Mouse (Mus musculus) lung, postnatal 0 days (tissue): ENCODE data around the gene Gga1. TPM values are rescaled to one million over a fixed set of nuclear protein-coding genes. Genes with fewer than 3 reads are reported as not detected.

Source experiments
- ATAC-seq: fragments of 200-750 bp; cut with Nextera tagmentation; 2 replicates; pipeline ENCODE4 v1.8.0; 2017; ENCODE audit warnings: moderate library complexity
- DNase-seq: peaks from one replicate; pipeline ENCODE4 v3.0.0-alpha.2; 2016; ENCODE audit warnings: low spot score
- H3K27ac ChIP-seq: fragments of 300-500 bp; sonication (generic); 2 replicates; pipeline ENCODE4 v1.5.1; 2014; ENCODE audit warnings: antibody characterized with exemption, mild to moderate bottlenecking, low read length, mixed read lengths
- H3K27me3 ChIP-seq: fragments of 300-500 bp; sonication (generic); replicated peaks from 2 replicates; pipeline ENCODE4 v1.6.1; 2014; ENCODE audit warnings: low read length, mixed read lengths; ENCODE audit not compliant: insufficient read depth
- H3K36me3 ChIP-seq: fragments of 300-500 bp; sonication (generic); 2 replicates; pipeline ENCODE4 v1.6.1; 2014; ENCODE audit warnings: low read length, mixed read lengths; ENCODE audit not compliant: insufficient read depth
- H3K4me1 ChIP-seq: fragments of 300-500 bp; sonication (generic); 2 replicates; pipeline ENCODE4 v1.6.1; 2014; ENCODE audit warnings: antibody characterized with exemption, low read depth, low read length, mixed read lengths; ENCODE audit not compliant: insufficient read depth
- H3K4me2 ChIP-seq: fragments of 300-500 bp; sonication (generic); replicated peaks from 2 replicates; pipeline ENCODE4 v1.6.1; 2014; ENCODE audit warnings: low read depth, mild to moderate bottlenecking, low read length, moderate library complexity, mixed read lengths
- H3K4me3 ChIP-seq: fragments of 300-500 bp; sonication (generic); 2 replicates; pipeline ENCODE4 v1.5.1; 2014; ENCODE audit warnings: low read depth, low read length
- H3K9ac ChIP-seq: fragments of 300-500 bp; sonication (generic); replicated peaks from 2 replicates; pipeline ENCODE4 v1.6.1; 2014; ENCODE audit warnings: low read depth, mild to moderate bottlenecking
- H3K9me3 ChIP-seq: fragments of 300-500 bp; sonication (generic); 2 replicates; pipeline ENCODE4 v1.6.1; 2016; ENCODE audit warnings: low read length, mixed read lengths
- CTCF ChIP-seq: IDR thresholded peaks from 2 replicates; pipeline ENCODE4 v1.5.1; 2016; ENCODE audit warnings: antibody characterized with exemption, mild to moderate bottlenecking
- EP300 ChIP-seq: IDR thresholded peaks from 2 replicates; pipeline ENCODE4 v1.6.1; 2016; ENCODE audit warnings: antibody characterized with exemption, mild to moderate bottlenecking, control low read depth
- WGBS: fragments of 180-500 bp; shearing (Covaris S2); extraction: QIAGEN DNeasy Blood & Tissue Kit; methylation state at CpG from one replicate; pipeline ENCODE4 v1.1.7; 2014; 5-methylcytosine and 5-hydroxymethylcytosine counted together
- polyA plus RNA-seq: library from polyadenylated mRNA; unstranded; fragments of >200 nt; fragmentation: Nextera tagmentation; extraction: Ambion mirVana; gene quantifications from 2 replicates; pipeline ENCODE4 v1.2.1, GENCODE M21; 2015

The Gga1 gene
- polyA plus RNA-seq, 1 experiment from 2014 or later, result 51.5 TPM

- Histone ChIP-seq H3K27me3 (no peaks in the 10 kb centered on the region), H3K27ac (peak within 1 kb of the TSS; percentile 62), H3K4me1 (peaks cover 23% of the 10 kb centered on the region), H3K9me3 (no peaks in the 10 kb centered on the region), H3K36me3 (peaks cover 8% of the 10 kb centered on the region; the same call in 1 of the 2 replicates), H3K4me2 (peak within 1 kb of the TSS; percentile 91), H3K4me3 (peak within 1 kb of the TSS; percentile 69), H3K9ac (peak within 1 kb of the TSS; percentile 58)
- ATAC-seq, result peak; percentile 40
- TF ChIP-seq EP300 (no peak), CTCF (no peak)
- 2% methylated on average over 38 of the region's 47 CpGs for WGBS
- DNase-seq, result peak; percentile 79
Measured at GRCm38 (mm10) chr15:78899740-78900584, 23.0 kb downstream of the Gga1 start, which contains the start of gene Sh3bp1. Sh3bp1 (plus strand) TSS chr15:78899768.

GRCm38 (mm10) chr15:78900585-78901421 lies 23.8 kb downstream of the Gga1 start:
- peaks cover 23% of the 10 kb centered on the region for H3K4me1 ChIP-seq
- peak overlapping the region; percentile 69 for H3K4me3 ChIP-seq
- peaks cover 13% of the 10 kb centered on the region; the same call in 1 of the 2 replicates for H3K36me3 ChIP-seq
- ATAC-seq (peak; percentile 52), DNase-seq (peak; percentile 60)
- H3K4me2 ChIP-seq, result peak overlapping the region; percentile 91
- H3K9me3 ChIP-seq, result no peaks in the 10 kb centered on the region
- peak overlapping the region; percentile 58; the same call in 1 of the 2 replicates for H3K9ac ChIP-seq
- H3K27ac ChIP-seq, result peak overlapping the region; percentile 62
- WGBS, result 15% methylated on average over 18 of the region's 18 CpGs
- no peak for TF ChIP-seq EP300
- no peak for TF ChIP-seq CTCF
- H3K27me3 ChIP-seq, result no peaks in the 10 kb centered on the region

GRCm38 (mm10) chr15:78901422-78901789 lies 24.4 kb downstream of the Gga1 start:
- TF ChIP-seq EP300, result no peak
- peak; percentile 21; the same call in 1 of the 2 replicates for TF ChIP-seq CTCF
- no peak overlapping the region for H3K4me3 ChIP-seq
- 0 out of 2 replicates have a peak overlapping the region, but pooled peaks have one; percentile 58 for H3K9ac ChIP-seq
- ATAC-seq (no peak), DNase-seq (no peak)
- peaks cover 23% of the 10 kb centered on the region for H3K4me1 ChIP-seq
- 55% methylated on average over 8 of the region's 8 CpGs for WGBS
- H3K36me3 ChIP-seq, result peaks cover 15% of the 10 kb centered on the region; the same call in 1 of the 2 replicates
- no peaks in the 10 kb centered on the region for H3K27me3 ChIP-seq
- H3K27ac ChIP-seq, result peak overlapping the region; percentile 62; the same call in 1 of the 2 replicates
- H3K9me3 ChIP-seq, result no peaks in the 10 kb centered on the region
- H3K4me2 ChIP-seq, result no peak overlapping the region; the same call in 1 of the 2 replicates

DNA sequence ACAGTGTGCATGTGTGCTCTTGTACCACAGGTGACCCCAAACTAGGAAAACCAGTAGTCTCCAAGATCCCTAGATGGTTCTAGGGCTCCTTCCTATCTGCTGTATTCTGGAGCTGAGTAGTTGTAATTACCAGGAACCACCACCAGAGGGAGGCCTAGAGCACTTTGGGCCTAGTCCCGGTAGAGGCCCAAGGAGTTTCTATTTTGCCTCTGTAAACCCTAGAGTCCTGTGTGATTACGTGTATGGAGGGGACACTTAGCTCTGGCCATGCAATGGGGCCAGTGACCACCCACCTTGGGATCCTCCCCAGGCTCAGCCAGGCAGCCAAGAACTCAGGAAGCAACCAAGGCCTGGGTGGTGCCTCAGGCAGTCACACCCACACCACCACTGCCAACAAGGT lies 26.3 kb downstream of the Gga1 start:
- Histone ChIP-seq H3K4me3 (no peak overlapping the region), H3K36me3 (peaks cover 24% of the 10 kb centered on the region; the same call in 1 of the 2 replicates), H3K4me1 (peaks cover 23% of the 10 kb centered on the region), H3K4me2 (no peak overlapping the region), H3K27me3 (no peaks in the 10 kb centered on the region), H3K9ac (no peak overlapping the region), H3K27ac (no peak overlapping the region), H3K9me3 (no peaks in the 10 kb centered on the region)
- TF ChIP-seq EP300 (no peak), CTCF (peak; percentile 95)
- 3% methylated on average over 2 of the region's 2 CpGs for WGBS
- ATAC-seq (peak; percentile 23), DNase-seq (peak; percentile 89)

- no peaks in the 10 kb centered on the region for H3K4me1 ChIP-seq
- WGBS, result 69% methylated on average over 7 of the region's 7 CpGs
Measured at GRCm38 (mm10) chr15:78908399-78908798, 31.4 kb downstream of the Gga1 start.

DNA sequence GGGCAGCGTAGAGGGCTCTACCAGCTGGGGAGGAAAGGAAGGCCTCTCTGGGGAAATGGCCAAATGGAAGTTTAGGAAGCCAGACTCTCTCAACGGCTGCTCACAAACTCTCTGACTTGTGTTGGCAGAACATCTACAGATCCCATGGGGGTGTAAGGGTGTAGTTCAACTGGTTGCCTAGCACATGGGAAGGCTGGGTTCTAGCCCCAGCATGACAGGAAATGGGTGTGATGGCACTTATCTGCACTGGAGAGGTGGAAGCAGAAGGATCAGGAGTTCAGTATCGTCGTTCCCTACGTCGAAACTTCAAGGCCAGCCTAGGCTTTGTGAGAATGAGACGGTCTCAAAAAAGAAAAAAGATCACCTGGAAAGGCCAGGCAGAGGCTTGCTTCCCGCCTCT lies 32.0 kb downstream of the Gga1 start:
- no peak overlapping the region for H3K4me3 ChIP-seq
- TF ChIP-seq CTCF, result no peak
- no peak for TF ChIP-seq EP300
- H3K36me3 ChIP-seq, result peaks cover 44% of the 10 kb centered on the region
- H3K9me3 ChIP-seq, result no peaks in the 10 kb centered on the region
- DNase-seq (no peak), ATAC-seq (no peak)
- 86% methylated on average over 8 of the region's 8 CpGs for WGBS
- H3K9ac ChIP-seq, result no peak overlapping the region
- no peaks in the 10 kb centered on the region for H3K27me3 ChIP-seq
- no peak overlapping the region for H3K4me2 ChIP-seq
- H3K4me1 ChIP-seq, result peaks cover 2% of the 10 kb centered on the region; the same call in 1 of the 2 replicates
- no peak overlapping the region for H3K27ac ChIP-seq

More at GRCm38 (mm10) chr15:78908399-78908798, 31.4 kb downstream of the Gga1 start:
- TF ChIP-seq EP300 (no peak), CTCF (no peak)
- peaks cover 44% of the 10 kb centered on the region for H3K36me3 ChIP-seq
- no peak for DNase-seq
- no peak for ATAC-seq
- H3K9me3 ChIP-seq, result no peaks in the 10 kb centered on the region
- no peak overlapping the region for H3K27ac ChIP-seq
- no peaks in the 10 kb centered on the region for H3K27me3 ChIP-seq
- H3K4me2 ChIP-seq, result no peak overlapping the region
- H3K9ac ChIP-seq, result no peak overlapping the region
- H3K4me3 ChIP-seq, result no peak overlapping the region
